Mouse (Mus musculus) limb, embryonic 10.5 days (tissue): ENCODE results near the gene Prr19. TPM values are rescaled to one million over a fixed set of nuclear protein-coding genes. Genes with fewer than 3 reads are reported as not detected.
"Not testable (repeated sequence)": the region's sequence is repeated elsewhere in the genome, so short reads cannot be mapped to it uniquely, and the experiment has no call there.

Experiments
- DNase-seq: peaks from one replicate; pipeline ENCODE4 v3.0.0-alpha.2; 2017; ENCODE audit warnings: low spot score
- H3K27ac ChIP-seq: fragments of 300-500 bp; sonication (generic); 2 replicates; pipeline ENCODE4 v1.5.1; 2016; ENCODE audit warnings: mild to moderate bottlenecking
- H3K27me3 ChIP-seq: fragments of 300-500 bp; sonication (generic); 2 replicates; pipeline ENCODE4 v1.6.1; 2016; ENCODE audit warnings: low read depth, mild to moderate bottlenecking; ENCODE audit not compliant: poor library complexity, severe bottlenecking
- H3K36me3 ChIP-seq: fragments of 300-500 bp; sonication (generic); 2 replicates; pipeline ENCODE4 v1.6.1; 2016; ENCODE audit warnings: mild to moderate bottlenecking, moderate library complexity
- H3K4me1 ChIP-seq: fragments of 300-500 bp; sonication (generic); 2 replicates; pipeline ENCODE4 v1.6.1; 2016
- H3K4me3 ChIP-seq: fragments of 300-500 bp; sonication (generic); 2 replicates; pipeline ENCODE4 v1.5.1; 2016; ENCODE audit warnings: mild to moderate bottlenecking, moderate library complexity
- H3K9me3 ChIP-seq: fragments of 300-500 bp; sonication (generic); replicated peaks from 2 replicates; pipeline ENCODE4 v1.6.1; 2016; ENCODE audit warnings: mild to moderate bottlenecking
- WGBS: fragments of 180-500 bp; shearing (Covaris S2); methylation state at CpG from one replicate; pipeline ENCODE4 v1.1.7; 2016; 5-methylcytosine and 5-hydroxymethylcytosine counted together
- polyA plus RNA-seq: library from polyadenylated mRNA; unstranded; fragments of >200 nt; fragmentation: Nextera tagmentation; extraction: Ambion mirVana; gene quantifications from 2 replicates; pipeline ENCODE4 v1.2.1, GENCODE M21; 2016

Gene Prr19
- polyA plus RNA-seq, result 1.1 and 1.3 TPM in 2 replicates

DNA sequence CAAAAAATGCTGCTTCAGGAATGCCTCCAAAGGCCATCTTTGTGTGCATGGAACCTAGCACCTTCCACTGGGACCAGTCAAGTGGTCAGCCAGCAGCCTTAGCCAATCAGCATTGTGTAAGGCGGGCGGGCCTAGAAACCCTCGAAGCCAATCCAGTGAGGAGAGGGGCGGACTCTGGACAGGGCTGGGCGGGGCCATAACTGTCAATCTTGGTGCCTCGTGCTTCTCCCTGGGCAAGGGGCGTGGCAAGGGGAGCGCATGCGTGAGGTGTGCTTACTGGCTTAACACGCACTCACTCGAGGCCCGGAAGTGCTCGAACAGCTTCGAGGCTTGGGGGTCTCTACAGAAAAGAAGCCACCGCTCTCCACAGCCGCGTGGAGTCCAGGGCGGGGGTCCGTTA is at the start of gene Prr19:
Gene Prr19 (plus strand): TSS at position 349 of the 400 bp plus-strand sequence.
- Histone ChIP-seq H3K36me3 (peaks cover 5% of the 10 kb centered on the region), H3K9me3 (no peaks in the 10 kb centered on the region), H3K27me3 (peaks cover 25% of the 10 kb centered on the region), H3K4me3 (no peak within 1 kb of the TSS), H3K27ac (no peak within 1 kb of the TSS), H3K4me1 (peaks cover 36% of the 10 kb centered on the region)
- DNase-seq, result peak; percentile 52
- WGBS, result 61% methylated on average over 19 of the region's 19 CpGs

DNA sequence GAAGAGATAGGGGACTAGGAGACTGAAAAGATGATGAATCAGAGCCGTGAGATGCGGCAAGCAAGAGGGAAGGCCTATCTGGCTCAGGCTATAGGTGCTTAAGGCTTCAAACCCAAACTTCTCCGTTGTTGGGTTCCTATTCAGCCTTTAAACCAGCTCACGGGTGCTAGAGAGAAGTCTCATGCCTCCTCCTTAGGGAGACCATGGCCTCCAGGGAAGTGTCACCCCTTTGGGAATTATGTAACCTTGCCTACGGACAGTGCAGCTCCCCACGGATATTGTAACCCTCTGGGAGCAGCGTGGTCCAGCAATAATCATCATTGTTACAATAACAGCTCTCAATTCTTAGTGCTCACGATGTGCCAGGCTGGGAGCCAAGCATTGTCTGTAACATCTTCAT is 49.4 kb upstream of the Prr19 start:
- H3K4me1 ChIP-seq, result peaks cover 37% of the 10 kb centered on the region
- DNase-seq, result no peak
- WGBS, result 16% methylated on average over 8 of the region's 8 CpGs
- peaks cover 18% of the 10 kb centered on the region for H3K36me3 ChIP-seq
- peak overlapping the region; percentile 99 for H3K4me3 ChIP-seq
- peak overlapping the region; percentile 97 for H3K27ac ChIP-seq
- H3K27me3 ChIP-seq, result no peaks in the 10 kb centered on the region
- H3K9me3 ChIP-seq, result no peaks in the 10 kb centered on the region

DNA sequence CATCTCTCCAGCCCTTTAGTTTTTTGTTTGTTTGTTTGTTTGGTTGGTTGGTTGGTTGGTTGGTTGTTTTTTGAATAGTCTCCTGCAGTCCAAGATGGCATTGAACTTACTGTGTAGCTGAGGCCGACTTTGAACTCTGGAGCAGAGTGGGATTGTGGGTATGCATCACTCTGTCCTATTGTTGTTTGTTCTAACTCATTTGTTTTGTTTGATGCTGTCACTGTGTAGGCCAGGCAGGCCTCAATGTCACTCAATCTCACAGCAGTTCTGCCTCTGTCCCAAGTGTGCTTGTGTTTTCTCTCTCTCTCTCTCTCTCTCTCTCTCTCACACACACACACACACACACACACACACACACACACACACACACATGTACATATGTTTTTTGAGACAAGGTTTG is 39.3 kb upstream of the Prr19 start:
- Histone ChIP-seq H3K4me1 (peaks cover 15% of the 10 kb centered on the region), H3K27ac (no peak overlapping the region), H3K4me3 (no peak overlapping the region), H3K27me3 (no peaks in the 10 kb centered on the region), H3K9me3 (no peaks in the 10 kb centered on the region), H3K36me3 (no peaks in the 10 kb centered on the region)
- no peak for DNase-seq
- WGBS, result 88% methylated on average over 1 of the region's 1 CpGs

DNA sequence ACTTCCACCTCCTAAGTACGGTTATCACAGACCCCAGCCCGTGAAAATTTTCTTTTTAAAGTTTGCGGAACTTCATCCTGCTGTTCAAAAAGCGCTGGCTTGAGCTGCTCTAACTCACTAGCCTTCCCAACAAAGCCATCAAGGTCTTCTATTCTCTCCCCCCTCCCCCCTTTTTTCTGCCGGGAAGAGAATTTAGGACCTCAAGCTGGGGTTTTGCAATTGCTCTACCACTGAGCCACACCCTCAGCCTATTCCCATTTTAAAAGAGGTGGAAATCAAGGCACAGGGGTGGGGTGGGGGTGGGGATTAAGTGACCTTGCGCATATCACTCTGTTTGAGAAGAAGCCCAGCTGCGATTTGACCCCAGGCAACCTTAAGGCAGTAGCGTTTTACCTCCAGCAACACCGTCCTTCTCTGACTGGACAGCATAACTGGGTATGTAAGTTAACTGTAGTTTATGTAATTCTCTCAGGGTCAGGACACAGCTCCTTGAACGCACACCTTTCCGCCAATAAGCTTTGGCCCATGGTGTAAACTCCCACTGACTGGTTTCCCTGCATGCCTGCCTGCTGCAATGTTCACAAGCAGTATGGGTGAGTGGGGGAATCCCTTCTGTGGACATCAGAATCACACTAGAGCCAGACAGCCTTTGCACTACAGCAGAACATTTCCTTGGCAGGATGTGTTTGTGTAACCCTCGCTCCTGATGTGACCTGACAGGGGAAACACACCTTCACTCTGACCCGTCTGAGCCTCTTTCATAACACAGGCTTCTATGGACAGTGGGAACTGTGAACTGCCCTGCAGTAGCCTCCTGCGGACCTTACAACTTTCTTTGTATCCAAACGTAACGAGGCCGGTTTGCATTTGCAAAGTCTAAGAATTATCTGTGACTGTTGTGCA is 37.0 kb upstream of the Prr19 start:
- Histone ChIP-seq H3K27ac (0 out of 2 replicates have a peak overlapping the region, but pooled peaks have one; percentile 12), H3K9me3 (no peaks in the 10 kb centered on the region), H3K36me3 (no peaks in the 10 kb centered on the region), H3K4me3 (no peak overlapping the region), H3K27me3 (no peaks in the 10 kb centered on the region), H3K4me1 (peaks cover 28% of the 10 kb centered on the region)
- DNase-seq, result no peak
- WGBS, result 28% methylated on average over 17 of the region's 17 CpGs

DNA sequence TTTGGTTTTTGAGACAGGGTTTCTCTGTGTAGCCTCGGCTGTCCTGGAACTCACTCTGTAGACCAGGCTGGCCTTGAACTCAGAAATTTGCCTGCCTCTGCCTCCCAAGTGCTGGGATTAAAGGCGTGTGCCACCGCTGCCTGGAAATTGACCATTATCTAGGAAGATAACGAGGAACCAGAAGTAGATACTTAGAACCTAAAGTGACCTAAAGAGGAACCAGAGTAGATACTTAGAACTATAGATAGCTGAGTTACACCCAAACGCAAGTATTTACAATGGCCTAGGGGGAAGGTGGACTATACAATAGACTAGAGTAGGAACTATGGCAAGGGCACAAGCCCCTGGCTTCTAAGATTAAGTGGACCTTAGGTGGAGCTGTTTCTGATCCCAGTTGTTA is 35.5 kb upstream of the Prr19 start:
- not testable (repeated sequence) for H3K4me3 ChIP-seq, DNase-seq, H3K27me3 ChIP-seq, H3K9me3 ChIP-seq, H3K27ac ChIP-seq, H3K36me3 ChIP-seq
- peaks cover 42% of the 10 kb centered on the region for H3K4me1 ChIP-seq
- WGBS, result 90% methylated on average over 5 of the region's 5 CpGs

DNA sequence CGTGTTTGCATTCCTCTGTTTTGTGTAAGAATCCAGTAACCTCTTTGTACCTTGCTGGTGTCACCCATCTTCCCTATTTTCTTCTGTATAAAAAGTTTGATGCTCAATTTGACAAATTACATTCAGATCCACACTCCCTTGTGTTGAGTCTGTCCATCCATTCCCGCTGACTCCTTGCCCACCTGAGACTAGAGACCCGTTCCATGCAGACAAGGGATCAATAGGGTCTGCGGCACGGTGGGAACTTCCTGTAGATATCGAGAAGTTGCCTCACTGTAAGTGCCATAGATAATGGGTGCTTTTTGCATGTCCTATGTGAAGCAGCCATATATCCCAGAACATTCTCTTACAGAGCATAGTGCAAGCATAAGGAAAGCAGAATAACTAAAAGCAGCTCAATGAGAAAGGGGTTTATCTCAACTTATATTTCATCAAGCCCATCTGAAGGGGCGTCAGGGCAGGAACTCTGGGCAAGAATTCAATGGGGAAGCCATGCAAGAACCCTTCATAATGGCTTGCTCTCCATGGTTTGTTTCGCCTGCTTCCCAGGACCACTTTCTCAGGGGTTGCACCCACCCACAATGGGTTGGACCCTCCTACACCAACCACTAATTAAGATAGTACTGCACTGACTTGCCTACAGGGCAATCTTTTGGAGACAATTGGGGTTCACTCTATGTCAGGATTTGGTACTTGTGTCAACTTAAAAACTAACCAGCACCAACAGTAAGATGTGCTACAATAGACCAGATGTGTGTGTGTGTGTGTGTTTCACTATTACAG is 34.8 kb upstream of the Prr19 start:
- Histone ChIP-seq H3K4me1 (peaks cover 43% of the 10 kb centered on the region), H3K27ac (peak overlapping the region; percentile 98; the same call in 1 of the 2 replicates)
- no peak for DNase-seq

DNA sequence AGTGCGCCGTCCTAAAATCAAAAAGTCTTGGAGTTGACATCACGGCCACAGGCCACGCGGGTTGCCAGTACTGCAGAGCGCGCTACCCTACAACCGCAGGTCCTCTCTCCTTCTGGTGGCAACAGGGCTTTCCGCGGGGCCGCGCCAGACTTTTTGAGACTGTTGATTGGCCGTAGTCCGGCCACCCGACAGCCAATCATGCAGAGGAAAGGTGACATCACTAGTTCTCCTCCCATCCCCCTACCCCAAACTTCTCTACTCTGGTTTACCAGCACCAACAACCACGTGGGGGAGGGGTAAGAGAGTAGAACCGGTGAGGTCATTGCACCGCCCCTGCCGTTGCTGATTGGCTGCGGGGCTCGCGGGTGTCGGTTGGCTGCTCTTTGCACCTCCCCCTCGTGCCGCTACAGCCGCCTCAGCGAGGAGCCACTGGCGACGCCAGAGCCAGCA is 33.9 kb upstream of the Prr19 start, which contains the start of gene Cic:
Gene Cic (plus strand): TSS at position 404 of the 450 bp plus-strand sequence.
- WGBS, result under 1% methylated on average over 29 of the region's 29 CpGs
- peaks cover 19% of the 10 kb centered on the region for H3K36me3 ChIP-seq
- peak; percentile 97 for DNase-seq
- peak within 1 kb of the TSS; percentile 98 for H3K27ac ChIP-seq
- peak within 1 kb of the TSS; percentile 71 for H3K4me3 ChIP-seq
- H3K4me1 ChIP-seq, result peaks cover 43% of the 10 kb centered on the region
- no peaks in the 10 kb centered on the region for H3K27me3 ChIP-seq
- H3K9me3 ChIP-seq, result no peaks in the 10 kb centered on the region

More for the DNA sequence above, 34.8 kb upstream of the Prr19 start:
- H3K36me3 ChIP-seq, result peaks cover 9% of the 10 kb centered on the region
- H3K27me3 ChIP-seq, result no peaks in the 10 kb centered on the region
- peak overlapping the region; percentile 71 for H3K4me3 ChIP-seq
- WGBS, result 89% methylated on average over 8 of the region's 8 CpGs
- no peaks in the 10 kb centered on the region for H3K9me3 ChIP-seq

DNA sequence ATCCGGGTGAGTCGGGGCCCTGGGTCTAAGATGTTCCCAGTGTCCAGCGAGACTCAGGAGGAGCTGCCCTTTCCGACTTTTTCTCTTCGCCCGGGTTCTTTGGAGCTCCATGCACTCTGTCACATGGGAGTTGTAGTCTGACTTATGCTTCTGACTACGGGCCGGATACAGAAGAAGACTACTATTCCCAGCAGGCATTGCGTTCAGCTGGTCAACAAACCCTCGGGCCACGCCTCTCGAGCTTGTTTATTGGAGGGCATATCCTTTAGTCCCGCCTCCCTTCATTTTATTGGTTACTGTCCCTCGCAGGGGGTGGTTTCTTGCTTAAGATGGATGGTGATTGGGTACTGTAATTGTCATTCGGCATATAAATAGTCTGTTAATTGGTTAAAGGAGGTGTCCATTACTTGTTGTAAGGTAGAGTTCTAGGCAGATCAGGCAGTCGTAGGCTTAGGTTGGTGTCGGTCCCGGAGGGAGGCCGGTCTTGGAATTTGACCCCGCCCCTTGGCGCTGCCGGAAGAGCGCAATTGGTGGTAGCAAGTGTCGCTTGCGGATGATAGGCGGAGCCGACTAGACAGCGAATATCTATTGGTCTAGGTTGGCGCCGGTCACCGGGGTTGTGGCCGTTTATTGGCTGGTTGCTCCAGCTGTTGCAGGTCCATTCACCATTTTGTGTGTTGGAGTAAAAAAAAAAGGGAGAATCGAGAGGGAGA is 33.3 kb upstream of the Prr19 start:
- peak; percentile 96 for DNase-seq
- Histone ChIP-seq H3K9me3 (no peaks in the 10 kb centered on the region), H3K36me3 (peaks cover 24% of the 10 kb centered on the region), H3K27ac (peak overlapping the region; percentile 98), H3K4me3 (peak overlapping the region; percentile 71), H3K4me1 (peaks cover 48% of the 10 kb centered on the region), H3K27me3 (no peaks in the 10 kb centered on the region)
- under 1% methylated on average over 33 of the region's 33 CpGs for WGBS

DNA sequence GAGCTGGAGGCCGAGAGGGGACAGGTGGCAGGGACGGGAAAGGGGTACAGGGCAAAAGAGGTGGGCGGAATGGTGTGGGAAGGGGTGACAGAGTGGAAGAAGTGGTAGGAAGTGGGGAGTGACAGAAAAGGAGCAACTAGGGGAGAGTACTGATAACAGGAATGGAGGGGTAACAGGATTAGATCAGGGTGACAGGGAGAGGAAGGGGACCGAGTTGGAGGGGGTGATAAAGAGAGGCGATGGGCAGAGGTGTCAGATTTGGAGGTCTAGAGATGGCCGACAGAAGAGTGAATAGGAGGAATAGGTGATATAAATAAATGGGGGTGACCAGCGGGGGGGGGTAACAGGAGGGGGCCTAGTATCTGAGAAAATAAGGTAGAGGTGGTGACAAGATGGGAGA is 32.6 kb upstream of the Prr19 start:
- Histone ChIP-seq H3K4me3 (peak overlapping the region; percentile 71), H3K27ac (peak overlapping the region; percentile 98), H3K9me3 (no peaks in the 10 kb centered on the region), H3K4me1 (peaks cover 54% of the 10 kb centered on the region), H3K36me3 (peaks cover 31% of the 10 kb centered on the region), H3K27me3 (no peaks in the 10 kb centered on the region)
- DNase-seq, result no peak
- 4% methylated on average over 7 of the region's 7 CpGs for WGBS

DNA sequence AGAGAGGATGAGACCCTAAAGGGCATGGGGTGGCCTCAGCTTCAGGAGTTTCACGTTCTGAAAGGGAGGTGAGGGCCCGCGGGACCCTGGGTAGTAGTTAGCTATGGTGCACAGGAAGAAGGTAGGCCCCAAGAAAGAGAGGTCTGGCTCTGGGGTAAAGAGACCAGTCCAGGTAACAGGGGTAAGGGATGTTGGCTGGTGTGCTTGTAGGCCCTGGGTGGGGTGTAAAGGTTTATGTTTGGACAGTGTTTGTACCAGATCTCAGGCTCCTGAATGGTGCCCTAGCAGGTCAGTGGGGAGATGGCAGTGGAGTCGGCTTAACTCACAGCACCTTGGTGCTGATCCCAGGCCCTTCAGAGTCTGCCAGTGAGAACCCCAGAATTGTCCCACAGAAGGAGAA is 32.2 kb upstream of the Prr19 start:
- Histone ChIP-seq H3K4me1 (peaks cover 50% of the 10 kb centered on the region), H3K27ac (peak overlapping the region; percentile 98; the same call in 1 of the 2 replicates), H3K36me3 (peaks cover 33% of the 10 kb centered on the region), H3K9me3 (no peaks in the 10 kb centered on the region), H3K4me3 (peak overlapping the region; percentile 71), H3K27me3 (no peaks in the 10 kb centered on the region)
- 47% methylated on average over 4 of the region's 4 CpGs for WGBS
- no peak for DNase-seq

DNA sequence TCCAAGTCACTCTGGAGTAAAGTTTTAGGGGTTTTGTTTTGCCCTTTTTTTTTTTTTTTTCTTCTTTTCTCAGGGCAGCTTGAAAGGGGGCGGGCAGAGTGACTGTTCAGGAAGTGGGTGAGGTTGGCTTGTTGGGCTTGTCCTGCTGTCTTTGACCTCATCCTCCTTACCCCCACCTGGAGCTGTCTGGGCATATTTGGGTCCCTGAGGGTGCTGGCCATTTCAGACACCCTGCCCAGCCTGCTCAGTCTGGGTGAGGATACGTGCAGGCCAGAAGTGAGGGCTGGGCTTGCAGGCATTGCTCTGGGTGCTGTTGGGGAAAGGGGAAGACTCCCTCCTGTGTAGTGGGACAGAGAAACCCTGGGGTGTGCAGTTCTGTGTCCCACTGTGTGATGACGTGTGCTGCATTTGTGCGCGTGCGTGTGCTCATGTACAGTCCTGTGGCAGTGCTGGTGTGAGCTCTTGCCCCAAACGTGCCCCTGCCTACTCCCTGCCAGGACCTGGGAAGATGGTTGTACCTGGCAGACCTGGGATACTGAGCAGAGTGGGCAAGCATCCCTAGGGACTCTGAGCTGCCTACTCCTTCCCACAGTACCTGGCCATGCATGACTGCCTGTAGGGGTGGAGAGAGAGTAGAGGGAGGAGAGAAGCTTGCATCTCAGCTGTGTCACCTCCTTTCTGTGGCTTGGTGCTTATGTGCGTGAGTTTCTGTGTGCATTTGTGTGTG is 31.5 kb upstream of the Prr19 start:
- Histone ChIP-seq H3K27me3 (no peaks in the 10 kb centered on the region), H3K36me3 (peaks cover 33% of the 10 kb centered on the region), H3K9me3 (no peaks in the 10 kb centered on the region), H3K27ac (0 out of 2 replicates have a peak overlapping the region, but pooled peaks have one; percentile 22), H3K4me3 (peak overlapping the region; percentile 71; the same call in 1 of the 2 replicates), H3K4me1 (peaks cover 46% of the 10 kb centered on the region)
- no peak for DNase-seq
- 89% methylated on average over 8 of the region's 8 CpGs for WGBS
